Mouse (Mus musculus) forebrain, embryonic 11.5 days (tissue): ENCODE measurements at regions not wholly inside any gene's neighbourhood (a gene's known extent, or its start where the extent isn't known, plus 50 kb on each side); places are given as distances from the start of the nearest gene placed in this dataset.

Source experiments
- ATAC-seq: fragments of 200-750 bp; cut with Nextera tagmentation; replicated peaks from 2 replicates; pipeline ENCODE4 v1.8.0; 2017; ENCODE audit warnings: moderate TSS enrichment; ENCODE audit not compliant: low FRiP score
- DNase-seq: peaks from one replicate; pipeline ENCODE4 v3.0.0-alpha.2; 2017; ENCODE audit warnings: low spot score
- H3K27ac ChIP-seq: fragments of 300-500 bp; sonication (generic); 2 replicates; pipeline ENCODE4 v1.5.1; 2014; ENCODE audit warnings: low read depth, low read length
- H3K27me3 ChIP-seq: fragments of 300-500 bp; sonication (generic); 2 replicates; pipeline ENCODE4 v1.6.1; 2014; ENCODE audit warnings: mild to moderate bottlenecking, low read length, mixed read lengths; ENCODE audit not compliant: control insufficient read depth, insufficient read depth
- H3K36me3 ChIP-seq: fragments of 300-500 bp; sonication (generic); 2 replicates; pipeline ENCODE4 v1.6.1; 2014; ENCODE audit warnings: mild to moderate bottlenecking, low read length, moderate library complexity, mixed read lengths; ENCODE audit not compliant: control insufficient read depth, insufficient read depth
- H3K4me1 ChIP-seq: fragments of 300-500 bp; sonication (generic); replicated peaks from 2 replicates; pipeline ENCODE4 v1.6.1; 2014; ENCODE audit warnings: low read length, mixed read lengths; ENCODE audit not compliant: control insufficient read depth, insufficient read depth
- H3K4me2 ChIP-seq: fragments of 300-500 bp; sonication (generic); 2 replicates; pipeline ENCODE4 v1.6.1; 2014; ENCODE audit warnings: low read depth, mild to moderate bottlenecking, low read length, moderate library complexity, mixed read lengths; ENCODE audit not compliant: severe bottlenecking
- H3K4me3 ChIP-seq: fragments of 300-500 bp; sonication (generic); 2 replicates; pipeline ENCODE4 v1.5.1; 2014; ENCODE audit warnings: low read depth, low read length
- H3K9ac ChIP-seq: fragments of 300-500 bp; sonication (generic); 2 replicates; pipeline ENCODE4 v1.6.1; 2014; ENCODE audit warnings: low read length
- H3K9me3 ChIP-seq: fragments of 300-500 bp; sonication (generic); 2 replicates; pipeline ENCODE4 v1.6.1; 2016; ENCODE audit warnings: low read length, mixed read lengths; ENCODE audit not compliant: control insufficient read depth
- WGBS: fragments of 180-500 bp; shearing (Covaris S2); extraction: QIAGEN DNeasy Blood & Tissue Kit; methylation state at CpG from one replicate; pipeline ENCODE4 v1.1.7; 2014; 5-methylcytosine and 5-hydroxymethylcytosine counted together

- ATAC-seq (no peak), DNase-seq (no peak)
- 90% methylated on average over 4 of the region's 4 CpGs for WGBS
- Histone ChIP-seq H3K9ac (no peak overlapping the region), H3K4me1 (no peaks in the 10 kb centered on the region), H3K4me2 (no peak overlapping the region), H3K36me3 (no peaks in the 10 kb centered on the region), H3K27ac (no peak overlapping the region), H3K4me3 (no peak overlapping the region), H3K27me3 (no peaks in the 10 kb centered on the region), H3K9me3 (no peaks in the 10 kb centered on the region)
These were observed 96.9 kb downstream of the Irs2 start for GRCm38 (mm10) chr8:10911371-10911770.

GRCm38 (mm10) chr8:10910954-10911353 lies 97.3 kb downstream of the Irs2 start:
- no peak overlapping the region for H3K9ac ChIP-seq
- H3K4me3 ChIP-seq, result no peak overlapping the region
- WGBS, result 90% methylated on average over 6 of the region's 6 CpGs
- no peaks in the 10 kb centered on the region for H3K4me1 ChIP-seq
- H3K9me3 ChIP-seq, result no peaks in the 10 kb centered on the region
- H3K4me2 ChIP-seq, result no peak overlapping the region
- no peak overlapping the region for H3K27ac ChIP-seq
- no peak for ATAC-seq
- no peak for DNase-seq
- no peaks in the 10 kb centered on the region for H3K36me3 ChIP-seq
- no peaks in the 10 kb centered on the region for H3K27me3 ChIP-seq

- Histone ChIP-seq H3K9me3 (no peaks in the 10 kb centered on the region), H3K36me3 (no peaks in the 10 kb centered on the region), H3K4me1 (no peaks in the 10 kb centered on the region), H3K27me3 (no peaks in the 10 kb centered on the region), H3K4me3 (no peak overlapping the region), H3K27ac (no peak overlapping the region), H3K9ac (no peak overlapping the region), H3K4me2 (no peak overlapping the region)
- DNase-seq (no peak), ATAC-seq (no peak)
- 57% methylated on average over 6 of the region's 6 CpGs for WGBS
These were observed 97.9 kb downstream of the Irs2 start for GRCm38 (mm10) chr8:10910244-10910872.

- H3K27me3 ChIP-seq, result no peaks in the 10 kb centered on the region
- no peaks in the 10 kb centered on the region for H3K9me3 ChIP-seq
- no peak for DNase-seq
- WGBS, result 84% methylated on average over 6 of the region's 6 CpGs
- no peak overlapping the region for H3K4me2 ChIP-seq
- no peaks in the 10 kb centered on the region for H3K36me3 ChIP-seq
- no peak overlapping the region for H3K4me3 ChIP-seq
- H3K4me1 ChIP-seq, result no peaks in the 10 kb centered on the region
- no peak for ATAC-seq
- H3K9ac ChIP-seq, result no peak overlapping the region
- no peak overlapping the region for H3K27ac ChIP-seq
These were observed 99.1 kb downstream of the Irs2 start for GRCm38 (mm10) chr8:10909155-10909554.

- 76% methylated on average over 6 of the region's 6 CpGs for WGBS
- H3K9ac ChIP-seq, result no peak overlapping the region
- H3K4me1 ChIP-seq, result no peaks in the 10 kb centered on the region
- ATAC-seq (no peak), DNase-seq (no peak)
- no peaks in the 10 kb centered on the region for H3K9me3 ChIP-seq
- H3K36me3 ChIP-seq, result no peaks in the 10 kb centered on the region
- H3K4me2 ChIP-seq, result no peak overlapping the region
- H3K4me3 ChIP-seq, result no peak overlapping the region
- H3K27ac ChIP-seq, result no peak overlapping the region
- no peaks in the 10 kb centered on the region for H3K27me3 ChIP-seq
These were observed 101.9 kb downstream of the Irs2 start for GRCm38 (mm10) chr8:10906353-10906752.

GRCm38 (mm10) chr8:10905761-10906160 lies 102.5 kb downstream of the Irs2 start:
- Histone ChIP-seq H3K4me2 (no peak overlapping the region), H3K4me3 (no peak overlapping the region), H3K27ac (no peak overlapping the region), H3K36me3 (no peaks in the 10 kb centered on the region), H3K4me1 (no peaks in the 10 kb centered on the region), H3K9ac (no peak overlapping the region), H3K9me3 (no peaks in the 10 kb centered on the region), H3K27me3 (no peaks in the 10 kb centered on the region)
- ATAC-seq (no peak), DNase-seq (no peak)
- WGBS, result 89% methylated on average over 5 of the region's 5 CpGs

GRCm38 (mm10) chr8:10903957-10904356 lies 104.3 kb downstream of the Irs2 start:
- no peak overlapping the region for H3K4me3 ChIP-seq
- H3K4me2 ChIP-seq, result no peak overlapping the region
- H3K4me1 ChIP-seq, result peaks cover 7% of the 10 kb centered on the region
- no peaks in the 10 kb centered on the region for H3K9me3 ChIP-seq
- WGBS, result 84% methylated on average over 2 of the region's 2 CpGs
- DNase-seq (no peak), ATAC-seq (no peak)
- H3K27me3 ChIP-seq, result no peaks in the 10 kb centered on the region
- H3K36me3 ChIP-seq, result no peaks in the 10 kb centered on the region
- H3K9ac ChIP-seq, result no peak overlapping the region
- no peak overlapping the region for H3K27ac ChIP-seq

GRCm38 (mm10) chr8:10901954-10902353 lies 106.3 kb downstream of the Irs2 start:
- 95% methylated on average over 4 of the region's 4 CpGs for WGBS
- no peaks in the 10 kb centered on the region for H3K9me3 ChIP-seq
- H3K4me3 ChIP-seq, result no peak overlapping the region
- no peaks in the 10 kb centered on the region for H3K36me3 ChIP-seq
- H3K27ac ChIP-seq, result no peak overlapping the region
- DNase-seq (no peak), ATAC-seq (no peak)
- H3K4me1 ChIP-seq, result peaks cover 10% of the 10 kb centered on the region
- no peak overlapping the region for H3K9ac ChIP-seq
- H3K4me2 ChIP-seq, result no peak overlapping the region
- H3K27me3 ChIP-seq, result no peaks in the 10 kb centered on the region

GRCm38 (mm10) chr8:10901014-10901413 lies 107.2 kb downstream of the Irs2 start:
- no peak for ATAC-seq
- Histone ChIP-seq H3K27ac (no peak overlapping the region), H3K4me1 (peaks cover 10% of the 10 kb centered on the region), H3K4me3 (no peak overlapping the region), H3K4me2 (no peak overlapping the region), H3K36me3 (no peaks in the 10 kb centered on the region), H3K27me3 (no peaks in the 10 kb centered on the region), H3K9me3 (no peaks in the 10 kb centered on the region), H3K9ac (no peak overlapping the region)
- DNase-seq, result no peak
- 79% methylated on average over 3 of the region's 3 CpGs for WGBS
